Mouse (Mus musculus): ENCODE measurements at regions not wholly inside any gene's neighbourhood (a gene's known extent, or its start where the extent isn't known, plus 50 kb on each side); places are given as distances from the start of the nearest gene placed in this dataset.

DNA sequence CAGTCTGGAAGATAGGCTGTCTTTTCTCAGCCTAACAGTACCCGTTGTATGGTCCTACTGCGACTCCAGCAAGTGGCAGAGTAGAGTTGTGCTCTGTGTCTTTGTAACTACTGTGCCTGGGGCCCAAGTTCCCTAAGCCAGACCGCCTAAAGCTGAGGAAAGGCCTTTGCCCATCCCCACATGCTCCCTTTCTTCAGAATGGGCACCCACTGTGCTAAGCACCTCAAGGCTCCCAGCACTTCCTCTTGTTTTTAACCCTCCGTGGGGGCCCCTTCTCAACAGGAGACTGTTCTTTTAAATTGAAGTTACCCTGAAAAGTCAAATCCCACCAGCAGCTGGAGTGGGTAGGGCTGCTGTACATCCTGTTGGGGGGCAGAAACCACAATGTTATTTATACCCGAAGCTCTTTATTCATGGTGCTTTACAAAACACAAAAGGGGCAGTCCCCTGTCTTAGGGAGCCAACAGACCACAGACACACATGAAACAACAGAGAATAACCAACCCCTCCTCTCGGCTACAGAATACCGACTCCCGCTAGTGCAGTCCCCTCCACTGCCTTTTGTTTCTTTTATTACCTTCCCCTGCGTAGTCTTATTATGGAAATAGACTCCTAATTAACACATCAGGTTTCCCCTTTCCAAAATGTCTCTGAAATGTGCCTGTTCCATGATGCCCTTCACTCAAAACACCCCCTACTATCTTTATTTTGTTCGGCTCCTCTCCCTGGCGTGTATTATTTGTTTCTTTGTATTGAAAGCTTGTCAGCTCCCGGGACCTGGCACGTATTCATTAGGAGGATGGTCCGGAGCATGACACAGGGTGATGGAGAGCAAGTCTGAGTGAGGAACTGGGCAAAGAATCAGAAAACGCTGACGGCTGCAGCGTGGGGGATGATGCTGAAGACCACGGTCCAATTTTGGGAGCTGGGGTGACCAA is 77.1 kb upstream of the Foxn3 start:
- TF ChIP-seq CTCF (conservative IDR thresholded peaks at IDR 0.05; ENCODE audit: insufficient read depth, insufficient read length, low read depth, low read length) (no peak), POLR2A (IDR thresholded peaks at IDR 0.05; ENCODE audit: low read depth, low read length) (no peak)

Data from kidney, adult 2 months (tissue).